Mouse (Mus musculus): ENCODE measurements at regions not wholly inside any gene's neighbourhood (a gene's known extent, or its start where the extent isn't known, plus 50 kb on each side); places are given as distances from the start of the nearest gene placed in this dataset.
"Not testable (repeated sequence)": the region's sequence is repeated elsewhere in the genome, so short reads cannot be mapped to it uniquely, and the experiment has no call there.

DNA sequence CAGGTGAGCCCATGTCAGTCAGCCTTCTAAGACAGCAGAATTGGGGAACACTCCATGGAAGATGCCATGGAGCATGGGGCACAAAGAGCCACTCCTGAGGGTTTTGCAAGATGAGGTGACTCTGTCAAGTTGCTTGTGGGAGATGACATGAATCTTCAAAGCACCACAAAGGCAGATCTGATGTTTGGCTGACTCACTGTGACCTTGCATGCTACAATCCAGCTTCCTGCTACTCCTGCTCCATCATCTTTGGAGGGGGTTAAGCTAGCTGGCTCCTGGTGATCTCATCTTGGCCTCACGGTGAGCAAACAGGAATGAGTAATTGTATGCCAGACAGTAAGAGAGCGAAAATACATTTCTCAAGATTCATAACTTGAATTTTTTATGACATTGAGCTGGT is 176.3 kb upstream of the Gm10131 start:
- 81% methylated on average over 2 of the region's 2 CpGs for WGBS
- no peak overlapping the region for H3K4me3 ChIP-seq (replicated peaks; ENCODE audit: insufficient read depth, low read depth, low read length)
- no peaks in the 10 kb centered on the region for H3K27me3 ChIP-seq (ENCODE audit: control insufficient read depth, insufficient read depth, low read length)
- H3K4me1 ChIP-seq (ENCODE audit: control insufficient read depth, insufficient read depth, low read length): no peaks in the 10 kb centered on the region
- no peak for DNase-seq
- TF ChIP-seq CTCF (IDR thresholded peaks at IDR 0.05; ENCODE audit: borderline replicate concordance, insufficient read depth, low read depth, low read length): no peak
- no peak for TF ChIP-seq POLR2A (IDR thresholded peaks at IDR 0.05; ENCODE audit: borderline replicate concordance, insufficient read depth, low read length)
- H3K27ac ChIP-seq (ENCODE audit: insufficient read depth, low read length): no peak overlapping the region

DNA sequence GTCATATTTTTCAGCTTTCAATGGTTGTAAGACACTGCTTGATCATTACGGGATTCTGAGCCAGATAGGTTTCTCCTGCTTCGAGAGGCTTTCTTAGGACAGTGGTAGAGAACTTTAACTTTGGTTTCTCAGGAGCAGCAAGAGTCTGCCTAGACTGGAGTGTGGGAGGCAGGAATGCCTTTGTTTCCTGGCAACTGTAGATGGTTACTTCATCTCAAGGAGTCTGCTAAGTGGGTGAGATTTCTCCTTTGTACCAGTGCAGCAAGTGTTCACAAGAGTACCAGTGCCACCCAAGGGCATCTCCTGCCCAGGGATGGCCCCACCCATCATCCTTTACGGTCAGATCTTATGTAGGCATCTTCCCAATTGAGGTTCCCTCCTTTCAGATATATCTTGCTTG is 173.0 kb upstream of the Gm10131 start:
- TF ChIP-seq CTCF (IDR thresholded peaks at IDR 0.05; ENCODE audit: borderline replicate concordance, insufficient read depth, low read depth, low read length) (no peak), POLR2A (IDR thresholded peaks at IDR 0.05; ENCODE audit: borderline replicate concordance, insufficient read depth, low read length) (no peak)
- Histone ChIP-seq H3K27me3 (ENCODE audit: control insufficient read depth, insufficient read depth, low read length) (no peaks in the 10 kb centered on the region), H3K4me3 (replicated peaks; ENCODE audit: insufficient read depth, low read depth, low read length) (no peak overlapping the region), H3K27ac (ENCODE audit: insufficient read depth, low read length) (no peak overlapping the region), H3K4me1 (ENCODE audit: control insufficient read depth, insufficient read depth, low read length) (no peaks in the 10 kb centered on the region)
- WGBS: 90% methylated on average over 3 of the region's 3 CpGs
- no peak for DNase-seq

DNA sequence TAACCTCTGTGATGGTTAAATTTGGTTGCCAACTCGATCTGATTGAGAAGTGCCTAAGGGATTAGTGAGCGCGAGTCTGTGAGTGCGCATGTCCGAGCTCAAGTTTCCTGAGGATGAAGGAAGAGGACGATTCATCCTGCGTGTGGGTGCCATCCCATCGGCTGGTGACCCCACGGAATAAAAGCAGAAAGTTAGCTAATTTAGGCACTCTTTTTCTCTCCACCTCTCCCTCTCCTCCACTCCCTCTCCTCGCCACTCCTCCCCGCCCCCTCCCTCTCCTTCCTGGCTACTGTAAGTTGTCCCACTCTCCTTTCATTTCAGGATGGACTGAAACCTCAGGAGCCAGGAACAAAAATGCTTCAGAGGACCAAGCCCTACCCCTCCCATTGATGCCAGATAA is 168.9 kb upstream of the Gm10131 start:
- no peak overlapping the region for H3K4me3 ChIP-seq (replicated peaks; ENCODE audit: insufficient read depth, low read depth, low read length)
- DNase-seq: no peak
- no CpG with 5 or more reads among the region's 11 CpGs for WGBS
- H3K27ac ChIP-seq (ENCODE audit: insufficient read depth, low read length): no peak overlapping the region
- H3K4me1 ChIP-seq (ENCODE audit: control insufficient read depth, insufficient read depth, low read length): no peaks in the 10 kb centered on the region
- TF ChIP-seq CTCF (IDR thresholded peaks at IDR 0.05; ENCODE audit: borderline replicate concordance, insufficient read depth, low read depth, low read length) (no peak), POLR2A (IDR thresholded peaks at IDR 0.05; ENCODE audit: borderline replicate concordance, insufficient read depth, low read length) (no peak)
- H3K27me3 ChIP-seq (ENCODE audit: control insufficient read depth, insufficient read depth, low read length): no peaks in the 10 kb centered on the region

DNA sequence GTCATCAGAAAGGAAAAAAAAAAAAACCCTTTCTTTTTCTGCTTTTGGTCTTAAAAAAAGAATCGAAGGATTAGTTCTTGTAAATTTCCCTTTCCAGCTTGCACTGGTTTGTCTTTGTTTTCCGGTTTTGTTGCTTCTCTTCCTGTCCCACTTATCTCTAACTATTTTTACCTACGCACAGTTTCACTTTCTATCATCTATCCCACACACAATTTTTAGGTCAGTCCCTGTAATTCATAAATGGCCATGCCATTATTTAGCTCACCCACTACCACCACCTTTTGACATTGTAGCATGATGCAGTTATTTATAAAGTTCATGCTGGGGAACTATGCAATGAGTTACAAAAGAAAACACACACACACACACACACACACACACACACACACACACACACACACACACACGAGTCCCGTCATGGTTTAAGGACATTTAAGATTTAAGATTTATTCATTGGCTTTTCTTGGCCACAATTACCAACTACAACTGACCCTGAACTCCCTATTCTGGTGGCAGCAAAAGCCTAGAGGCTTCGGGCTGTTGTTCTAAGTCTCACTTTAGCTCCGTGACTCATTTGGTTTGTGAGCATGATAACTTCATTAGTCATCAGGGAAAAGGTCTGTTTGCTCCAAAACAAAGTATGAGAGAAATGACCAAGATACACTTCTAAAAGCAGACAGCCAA is 164.6 kb upstream of the Gm10131 start:
- Histone ChIP-seq H3K4me3 (replicated peaks; ENCODE audit: insufficient read depth, low read depth, low read length) (no peak overlapping the region), H3K4me1 (ENCODE audit: control insufficient read depth, insufficient read depth, low read length) (no peaks in the 10 kb centered on the region), H3K27me3 (ENCODE audit: control insufficient read depth, insufficient read depth, low read length) (no peaks in the 10 kb centered on the region), H3K27ac (ENCODE audit: insufficient read depth, low read length) (no peak overlapping the region)
- 77% methylated on average over 7 of the region's 7 CpGs for WGBS
- no peak for TF ChIP-seq CTCF (IDR thresholded peaks at IDR 0.05; ENCODE audit: borderline replicate concordance, insufficient read depth, low read depth, low read length)
- TF ChIP-seq POLR2A (IDR thresholded peaks at IDR 0.05; ENCODE audit: borderline replicate concordance, insufficient read depth, low read length): no peak
- no peak for DNase-seq

DNA sequence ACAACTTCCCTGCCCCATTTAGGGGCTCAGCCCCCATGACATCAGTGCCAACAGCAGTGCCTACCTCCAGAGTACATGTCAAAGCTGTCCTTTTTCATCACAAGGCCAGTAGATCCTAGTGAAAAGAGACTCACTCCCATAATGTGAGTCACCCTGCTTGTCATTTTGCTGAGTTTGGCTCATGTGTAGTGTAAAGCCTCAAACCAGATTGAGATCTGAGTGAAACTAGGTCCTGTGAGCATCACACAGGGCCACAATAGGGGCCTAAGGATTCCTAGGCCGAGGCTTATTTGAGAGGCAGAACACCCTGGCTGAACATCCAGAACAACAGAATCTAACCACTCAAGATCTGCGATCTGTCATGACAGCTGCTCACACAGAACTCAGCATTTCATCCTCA is 163.3 kb upstream of the Gm10131 start:
- H3K27me3 ChIP-seq (ENCODE audit: control insufficient read depth, insufficient read depth, low read length); DNase-seq; H3K4me3 ChIP-seq (replicated peaks; ENCODE audit: insufficient read depth, low read depth, low read length); H3K4me1 ChIP-seq (ENCODE audit: control insufficient read depth, insufficient read depth, low read length); H3K27ac ChIP-seq (ENCODE audit: insufficient read depth, low read length): not testable (repeated sequence)
- WGBS: 97% methylated on average over 2 of the region's 2 CpGs

DNA sequence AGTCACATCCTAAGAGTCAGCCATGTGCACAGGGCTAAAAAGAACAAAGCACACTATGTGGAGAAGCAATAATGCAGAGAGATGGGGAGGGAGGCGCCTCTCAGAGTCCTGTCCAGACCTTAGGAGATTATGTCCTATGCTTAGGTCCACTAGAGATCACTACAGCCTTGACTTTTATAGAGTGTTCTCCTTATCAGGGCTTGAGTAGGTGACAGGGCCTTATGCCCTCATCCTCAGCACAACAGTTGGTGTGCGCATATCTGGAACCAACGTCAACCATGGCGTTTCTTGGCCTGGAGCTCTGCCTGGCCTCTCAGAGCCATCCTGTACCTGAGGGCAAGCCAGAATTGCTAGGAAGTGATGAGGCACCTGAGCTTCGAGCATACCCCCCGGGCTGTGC is 162.6 kb upstream of the Gm10131 start:
- 88% methylated on average over 6 of the region's 6 CpGs for WGBS
- no peak for DNase-seq
- no peaks in the 10 kb centered on the region for H3K27me3 ChIP-seq (ENCODE audit: control insufficient read depth, insufficient read depth, low read length)
- H3K27ac ChIP-seq (ENCODE audit: insufficient read depth, low read length): no peak overlapping the region
- TF ChIP-seq POLR2A (IDR thresholded peaks at IDR 0.05; ENCODE audit: borderline replicate concordance, insufficient read depth, low read length) (no peak), CTCF (IDR thresholded peaks at IDR 0.05; ENCODE audit: borderline replicate concordance, insufficient read depth, low read depth, low read length) (no peak)
- H3K4me1 ChIP-seq (ENCODE audit: control insufficient read depth, insufficient read depth, low read length): no peaks in the 10 kb centered on the region
- H3K4me3 ChIP-seq (replicated peaks; ENCODE audit: insufficient read depth, low read depth, low read length): no peak overlapping the region

DNA sequence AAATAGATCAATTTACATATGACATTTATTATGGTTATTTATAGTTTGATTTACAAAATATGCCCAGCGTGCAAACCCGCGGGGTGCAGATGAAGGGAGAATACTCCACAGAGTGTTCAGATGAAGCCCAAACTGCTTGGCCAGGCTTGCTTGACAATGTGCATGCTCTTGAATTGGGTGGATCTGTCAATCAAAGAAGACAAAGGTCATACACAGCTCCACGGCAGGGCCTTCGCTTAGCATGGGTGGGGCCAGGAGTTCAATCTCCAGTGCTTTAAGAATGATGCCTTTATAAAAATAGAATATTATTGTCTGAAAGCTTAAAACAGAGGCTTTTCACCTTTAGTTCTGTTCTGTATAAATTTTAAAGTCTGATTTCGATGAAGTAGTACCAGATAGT is 158.3 kb upstream of the Gm10131 start:
- H3K27me3 ChIP-seq (ENCODE audit: control insufficient read depth, insufficient read depth, low read length): no peaks in the 10 kb centered on the region
- TF ChIP-seq CTCF (IDR thresholded peaks at IDR 0.05; ENCODE audit: borderline replicate concordance, insufficient read depth, low read depth, low read length): no peak
- TF ChIP-seq POLR2A (IDR thresholded peaks at IDR 0.05; ENCODE audit: borderline replicate concordance, insufficient read depth, low read length): no peak
- no peak overlapping the region for H3K4me3 ChIP-seq (replicated peaks; ENCODE audit: insufficient read depth, low read depth, low read length)
- 71% methylated on average over 6 of the region's 6 CpGs for WGBS
- no peak overlapping the region for H3K27ac ChIP-seq (ENCODE audit: insufficient read depth, low read length)
- no peak for DNase-seq
- no peaks in the 10 kb centered on the region for H3K4me1 ChIP-seq (ENCODE audit: control insufficient read depth, insufficient read depth, low read length)

DNA sequence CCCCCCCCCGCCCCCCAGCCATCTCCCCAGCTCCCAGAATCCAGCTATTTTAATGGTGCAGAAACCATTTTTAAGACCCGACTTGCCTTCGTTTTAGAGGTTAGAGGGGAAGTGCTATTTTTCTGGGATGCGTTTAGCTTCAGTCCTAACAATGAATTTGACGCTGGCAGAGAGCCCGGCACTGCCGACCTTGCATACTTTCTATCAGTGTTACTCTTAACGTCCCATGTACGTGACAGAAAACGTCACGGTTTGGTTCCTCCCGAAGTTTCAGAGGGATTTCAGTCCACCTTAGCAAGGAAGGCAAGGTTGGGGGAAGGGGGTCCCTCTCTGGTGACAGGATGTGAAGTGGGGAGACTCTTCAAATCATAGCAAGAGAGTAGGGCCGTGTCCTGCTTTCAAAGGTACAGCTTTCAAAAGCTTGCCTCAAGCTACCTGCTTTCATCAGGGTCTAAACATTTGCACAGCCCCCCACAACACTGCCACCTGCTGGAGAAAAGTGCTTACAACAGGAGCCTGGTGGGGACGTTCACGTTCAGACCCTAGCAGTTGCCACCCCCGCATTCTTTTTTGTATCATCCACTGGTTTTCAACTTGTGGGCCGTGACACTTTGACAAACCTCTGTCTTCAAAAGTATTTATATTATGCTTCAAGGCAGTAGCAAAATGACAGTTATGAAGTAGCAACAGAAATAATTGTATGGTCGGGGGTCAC is 157.4 kb upstream of the Gm10131 start:
- Histone ChIP-seq H3K27ac (ENCODE audit: insufficient read depth, low read length) (no peak overlapping the region), H3K4me1 (ENCODE audit: control insufficient read depth, insufficient read depth, low read length) (no peaks in the 10 kb centered on the region), H3K4me3 (replicated peaks; ENCODE audit: insufficient read depth, low read depth, low read length) (no peak overlapping the region), H3K27me3 (ENCODE audit: control insufficient read depth, insufficient read depth, low read length) (no peaks in the 10 kb centered on the region)
- no peak for DNase-seq
- 85% methylated on average over 18 of the region's 18 CpGs for WGBS
- TF ChIP-seq POLR2A (IDR thresholded peaks at IDR 0.05; ENCODE audit: borderline replicate concordance, insufficient read depth, low read length) (no peak), CTCF (IDR thresholded peaks at IDR 0.05; ENCODE audit: borderline replicate concordance, insufficient read depth, low read depth, low read length) (no peak)
